Mouse (Mus musculus) ovary, postnatal 36 days (tissue): ENCODE measurements around the gene Ptafr.
A peak's percentile ranks its signal among the peaks of the same experiment; 100 is the strongest.

Source experiments
- DNase-seq: peaks from one replicate; pipeline ENCODE4 v3.0.0; 2022; ENCODE audit warnings: low spot score, mixed read lengths

Gene Ptafr

GRCm38 (mm10) chr4:132563965-132564364 is at the start of gene Ptafr:
Gene Ptafr (plus strand): TSS chr4:132564067.
- DNase-seq = peak; percentile 28

- peak; percentile 83 for DNase-seq
Measured at GRCm38 (mm10) chr4:132514555-132515135, 49.2 kb upstream of the Ptafr start.

GRCm38 (mm10) chr4:132515369-132516155 is 48.3 kb upstream of the Ptafr start:
- peak; percentile 82 for DNase-seq

GRCm38 (mm10) chr4:132518066-132518465 is 45.8 kb upstream of the Ptafr start:
- DNase-seq = no peak

- no peak for DNase-seq
Measured at GRCm38 (mm10) chr4:132519188-132519587, 44.7 kb upstream of the Ptafr start.

GRCm38 (mm10) chr4:132524321-132524741 is 39.5 kb upstream of the Ptafr start:
- no peak for DNase-seq

- DNase-seq = peak; percentile 33
Measured at GRCm38 (mm10) chr4:132524808-132525207, 39.1 kb upstream of the Ptafr start.

GRCm38 (mm10) chr4:132526678-132527077 is 37.2 kb upstream of the Ptafr start:
- no peak for DNase-seq

- DNase-seq = no peak
Measured at GRCm38 (mm10) chr4:132527917-132528522, 35.8 kb upstream of the Ptafr start.

GRCm38 (mm10) chr4:132529344-132529743 is 34.5 kb upstream of the Ptafr start:
- DNase-seq = no peak

GRCm38 (mm10) chr4:132530033-132530804 is 33.6 kb upstream of the Ptafr start:
- DNase-seq = no peak

GRCm38 (mm10) chr4:132532496-132532895 is 31.4 kb upstream of the Ptafr start:
- no peak for DNase-seq

- DNase-seq = peak; percentile 88
Measured at GRCm38 (mm10) chr4:132532981-132533916, 30.6 kb upstream of the Ptafr start, which contains the start of gene Atpif1. Gene Atpif1 (minus strand): TSS chr4:132533659.

GRCm38 (mm10) chr4:132535406-132536121 is 28.3 kb upstream of the Ptafr start, which contains the start of gene Dnajc8:
Gene Dnajc8 (plus strand): TSS chr4:132535550.
- DNase-seq = peak; percentile 93

- DNase-seq = no peak
Measured at GRCm38 (mm10) chr4:132539481-132539880, 24.4 kb upstream of the Ptafr start.

GRCm38 (mm10) chr4:132541413-132541812 is 22.5 kb upstream of the Ptafr start:
- no peak for DNase-seq

GRCm38 (mm10) chr4:132542724-132543123 is 21.1 kb upstream of the Ptafr start:
- DNase-seq = no peak

- DNase-seq = peak; percentile 27
Measured at GRCm38 (mm10) chr4:132545851-132546250, 18.0 kb upstream of the Ptafr start.

- no peak for DNase-seq
Measured at GRCm38 (mm10) chr4:132554221-132554620, 9.6 kb upstream of the Ptafr start.

- DNase-seq = no peak
Measured at GRCm38 (mm10) chr4:132554653-132555052, 9.2 kb upstream of the Ptafr start.
